Mouse (Mus musculus): ENCODE measurements around the gene Rita1.

Gene Rita1

GRCm38 (mm10) chr5:120612442-120612821 lies at the start of gene Rita1, which contains the start of gene Ddx54:
TSS of gene Rita1 (minus strand) at chr5:120612589.
TSS of gene Ddx54 (plus strand) at chr5:120612739.
- DNase-seq (ENCODE audit: extremely low spot score, low spot score), result peak; percentile 98

GRCm38 (mm10) chr5:120660816-120661215 lies 48.4 kb upstream of the Rita1 start:
- no peak for DNase-seq (ENCODE audit: extremely low spot score, low spot score)

GRCm38 (mm10) chr5:120656281-120656751 lies 43.9 kb upstream of the Rita1 start:
- DNase-seq (ENCODE audit: extremely low spot score, low spot score), result no peak

- DNase-seq (ENCODE audit: extremely low spot score, low spot score), result no peak
Observed at GRCm38 (mm10) chr5:120653873-120654272, 41.5 kb upstream of the Rita1 start.

GRCm38 (mm10) chr5:120652915-120653701 lies 40.7 kb upstream of the Rita1 start:
- no peak for DNase-seq (ENCODE audit: extremely low spot score, low spot score)

GRCm38 (mm10) chr5:120651230-120651629 lies 38.8 kb upstream of the Rita1 start:
- no peak for DNase-seq (ENCODE audit: extremely low spot score, low spot score)

- no peak for DNase-seq (ENCODE audit: extremely low spot score, low spot score)
Observed at GRCm38 (mm10) chr5:120649938-120650337, 37.5 kb upstream of the Rita1 start.

GRCm38 (mm10) chr5:120649374-120649933 lies 37.1 kb upstream of the Rita1 start:
- DNase-seq (ENCODE audit: extremely low spot score, low spot score), result no peak

GRCm38 (mm10) chr5:120648569-120649373 lies 36.4 kb upstream of the Rita1 start, which contains the start of gene Rasal1:
TSS of gene Rasal1 (plus strand) at chr5:120648812.
- peak; percentile 60 for DNase-seq (ENCODE audit: extremely low spot score, low spot score)

- no peak for DNase-seq (ENCODE audit: extremely low spot score, low spot score)
Observed at GRCm38 (mm10) chr5:120647814-120648491, 35.6 kb upstream of the Rita1 start.

GRCm38 (mm10) chr5:120647361-120647760 lies 35.0 kb upstream of the Rita1 start:
- no peak for DNase-seq (ENCODE audit: extremely low spot score, low spot score)

GRCm38 (mm10) chr5:120645851-120646250 lies 33.5 kb upstream of the Rita1 start:
- DNase-seq (ENCODE audit: extremely low spot score, low spot score), result no peak

GRCm38 (mm10) chr5:120644227-120644626 lies 31.8 kb upstream of the Rita1 start:
- DNase-seq (ENCODE audit: extremely low spot score, low spot score), result no peak

GRCm38 (mm10) chr5:120643365-120644085 lies 31.1 kb upstream of the Rita1 start:
- DNase-seq (ENCODE audit: extremely low spot score, low spot score), result no peak

GRCm38 (mm10) chr5:120640094-120640493 lies 27.7 kb upstream of the Rita1 start:
- no peak for DNase-seq (ENCODE audit: extremely low spot score, low spot score)

- no peak for DNase-seq (ENCODE audit: extremely low spot score, low spot score)
Observed at GRCm38 (mm10) chr5:120635633-120636032, 23.2 kb upstream of the Rita1 start.

- no peak for DNase-seq (ENCODE audit: extremely low spot score, low spot score)
Observed at GRCm38 (mm10) chr5:120634860-120635259, 22.5 kb upstream of the Rita1 start.

GRCm38 (mm10) chr5:120634131-120634530 lies 21.7 kb upstream of the Rita1 start, which contains the start of gene Cfap73:
TSS of gene Cfap73 (minus strand) at chr5:120634235.
- no peak for DNase-seq (ENCODE audit: extremely low spot score, low spot score)

GRCm38 (mm10) chr5:120631892-120632291 lies 19.5 kb upstream of the Rita1 start:
- no peak for DNase-seq (ENCODE audit: extremely low spot score, low spot score)

GRCm38 (mm10) chr5:120631128-120631527 lies 18.7 kb upstream of the Rita1 start:
- no peak for DNase-seq (ENCODE audit: extremely low spot score, low spot score)

GRCm38 (mm10) chr5:120628624-120629023 lies 16.2 kb upstream of the Rita1 start:
- no peak for DNase-seq (ENCODE audit: extremely low spot score, low spot score)

All from neural tube, embryonic 10.5 days (tissue).